Mouse (Mus musculus) liver, embryonic 16.5 days (tissue): ENCODE results near the gene Ttyh2. TPM values are rescaled to one million over a fixed set of nuclear protein-coding genes. Genes with fewer than 3 reads are reported as not detected.

Experiments used
- polyA plus RNA-seq: library from polyadenylated mRNA; unstranded; fragments of >200 nt; fragmentation: Nextera tagmentation; extraction: Ambion mirVana; gene quantifications from 2 replicates; pipeline ENCODE4 v1.2.1, GENCODE M21; 2015

Ttyh2 gene
- polyA plus RNA-seq, 1 experiment from 2014 or later, result 15.3 TPM

Other genes with a start within 250 kb of the Ttyh2 start
- gene Rpl38, start 6.9 kb upstream of the Ttyh2 start, polyA plus RNA-seq, result 598 and 706 TPM in 2 replicates
- gene Dnaic2, start 52.0 kb downstream of the Ttyh2 start, polyA plus RNA-seq, result 0.63 and 1.4 TPM in 2 replicates
- gene Kif19a, start 90.0 kb downstream of the Ttyh2 start, polyA plus RNA-seq, result 0.09 and 0.17 TPM in 2 replicates
- gene Btbd17, start 120.5 kb downstream of the Ttyh2 start, polyA plus RNA-seq, result not detected in 2 replicates
- gene Gpr142, start 123.5 kb downstream of the Ttyh2 start, polyA plus RNA-seq, result not detected in 2 replicates
- gene Gprc5c, start 175.7 kb downstream of the Ttyh2 start, polyA plus RNA-seq, result 19.5 and 20.2 TPM in 2 replicates
- 5.9 and 6.2 TPM in 2 replicates for gene Cd300a, start 214.6 kb downstream of the Ttyh2 start, polyA plus RNA-seq